Mouse (Mus musculus) heart, embryonic 12.5 days (tissue): Measurements from ENCODE around the gene Gm17332. TPM values are rescaled to one million over a fixed set of nuclear protein-coding genes. Genes with fewer than 3 reads are reported as not detected.
"Not testable (repeated sequence)": the region's sequence is repeated elsewhere in the genome, so short reads cannot be mapped to it uniquely, and the experiment has no call there.

Source experiments
- ATAC-seq: fragments of 200-750 bp; cut with Nextera tagmentation; 2 replicates; pipeline ENCODE4 v1.8.0; 2017; ENCODE audit warnings: moderate TSS enrichment, moderate library complexity; ENCODE audit not compliant: insufficient number of reproducible peaks, low FRiP score
- H3K27ac ChIP-seq: fragments of 300-500 bp; sonication (generic); 2 replicates; pipeline ENCODE4 v1.5.1; 2016; ENCODE audit warnings: mild to moderate bottlenecking, moderate library complexity; ENCODE audit not compliant: poor library complexity, severe bottlenecking
- H3K27me3 ChIP-seq: fragments of 300-500 bp; sonication (generic); replicated peaks from 2 replicates; pipeline ENCODE4 v1.6.1; 2016; ENCODE audit warnings: mild to moderate bottlenecking, moderate library complexity
- H3K36me3 ChIP-seq: fragments of 300-500 bp; sonication (generic); 2 replicates; pipeline ENCODE4 v1.6.1; 2016; ENCODE audit warnings: mild to moderate bottlenecking, moderate library complexity
- H3K4me1 ChIP-seq: fragments of 300-500 bp; sonication (generic); replicated peaks from 2 replicates; pipeline ENCODE4 v1.6.1; 2016; ENCODE audit warnings: mild to moderate bottlenecking
- H3K4me2 ChIP-seq: fragments of 300-500 bp; sonication (generic); 2 replicates; pipeline ENCODE4 v1.6.1; 2016; ENCODE audit warnings: mild to moderate bottlenecking, moderate library complexity
- H3K4me3 ChIP-seq: fragments of 300-500 bp; sonication (generic); 2 replicates; pipeline ENCODE4 v1.5.1; 2016; ENCODE audit warnings: mild to moderate bottlenecking
- H3K9ac ChIP-seq: fragments of 300-500 bp; sonication (generic); 2 replicates; pipeline ENCODE4 v1.6.1; 2016; ENCODE audit warnings: mild to moderate bottlenecking, moderate library complexity
- H3K9me3 ChIP-seq: fragments of 300-500 bp; sonication (generic); replicated peaks from 2 replicates; pipeline ENCODE4 v1.6.1; 2016; ENCODE audit warnings: mild to moderate bottlenecking, moderate library complexity
- WGBS: fragments of 180-500 bp; shearing (Covaris S2); methylation state at CpG from one replicate; pipeline ENCODE4 v1.1.7; 2016; 5-methylcytosine and 5-hydroxymethylcytosine counted together
- polyA plus RNA-seq: library from polyadenylated mRNA; unstranded; fragments of >200 nt; fragmentation: Nextera tagmentation; extraction: Ambion mirVana; gene quantifications from 2 replicates; pipeline ENCODE4 v1.2.1, GENCODE M21; 2016

The Gm17332 gene
- polyA plus RNA-seq, 1 experiment from 2014 or later, result not detected

GRCm38 (mm10) chr11:31134824-31135223 lies 47.4 kb downstream of the Gm17332 start:
- WGBS, result 79% methylated on average over 1 of the region's 1 CpGs
- not testable (repeated sequence) for H3K9ac ChIP-seq, H3K9me3 ChIP-seq, H3K4me2 ChIP-seq, H3K4me1 ChIP-seq, ATAC-seq, H3K27ac ChIP-seq, H3K4me3 ChIP-seq, H3K36me3 ChIP-seq, H3K27me3 ChIP-seq

GRCm38 (mm10) chr11:31133726-31134125 lies 48.5 kb downstream of the Gm17332 start:
- ATAC-seq, H3K4me3 ChIP-seq: not testable (repeated sequence)

More at GRCm38 (mm10) chr11:31133726-31134125, 48.5 kb downstream of the Gm17332 start:
- not testable (repeated sequence) for H3K27me3 ChIP-seq, H3K27ac ChIP-seq, H3K9ac ChIP-seq, H3K36me3 ChIP-seq, H3K4me1 ChIP-seq, H3K9me3 ChIP-seq, H3K4me2 ChIP-seq
- 57% methylated on average over 4 of the region's 4 CpGs for WGBS

Other genes starting within 250 kb of the Gm17332 start
- 11.4 TPM in 2 replicates for gene Erlec1, start 228.1 kb downstream of the Gm17332 start, polyA plus RNA-seq
- 18.3 and 18.9 TPM in 2 replicates for gene Chac2, start 196.1 kb downstream of the Gm17332 start, polyA plus RNA-seq
- gene Stc2, start 187.6 kb upstream of the Gm17332 start, polyA plus RNA-seq, result 3.7 and 3.8 TPM in 2 replicates